Mouse (Mus musculus): ENCODE data around the gene St3gal3. TPM values are rescaled to one million over a fixed set of nuclear protein-coding genes. Genes with fewer than 3 reads are reported as not detected.

The St3gal3 gene
- polyA plus RNA-seq, 1 experiment from 2014 or later = 15.7 TPM

- Histone ChIP-seq H3K27ac (no peak overlapping the region), H3K4me3 (ENCODE audit: inconsistent target) (no peak overlapping the region), H3K36me3 (ENCODE audit: inconsistent target) (no peaks in the 10 kb centered on the region), H3K79me2 (ENCODE audit: inconsistent target) (no peaks in the 10 kb centered on the region)
- 88% methylated on average over 1 of the region's 1 CpGs for WGBS (ENCODE audit: missing documents)
Measured at GRCm38 (mm10) chr4:117975820-117976219, 158.9 kb downstream of the St3gal3 start.

GRCm38 (mm10) chr4:117974719-117975118 lies 160.0 kb downstream of the St3gal3 start:
- H3K79me2 ChIP-seq (ENCODE audit: inconsistent target) = no peaks in the 10 kb centered on the region
- 100% methylated on average over 4 of the region's 5 CpGs for WGBS (ENCODE audit: missing documents)
- H3K4me3 ChIP-seq (ENCODE audit: inconsistent target) = no peak overlapping the region
- H3K36me3 ChIP-seq (ENCODE audit: inconsistent target) = no peaks in the 10 kb centered on the region
- no peak overlapping the region for H3K27ac ChIP-seq

GRCm38 (mm10) chr4:117972999-117973398 lies 161.7 kb downstream of the St3gal3 start:
- no peak overlapping the region for H3K27ac ChIP-seq
- WGBS (ENCODE audit: missing documents) = 90% methylated on average over 10 of the region's 10 CpGs
- no peaks in the 10 kb centered on the region for H3K79me2 ChIP-seq (ENCODE audit: inconsistent target)
- no peaks in the 10 kb centered on the region for H3K36me3 ChIP-seq (ENCODE audit: inconsistent target)
- no peak overlapping the region for H3K4me3 ChIP-seq (ENCODE audit: inconsistent target)

- 90% methylated on average over 14 of the region's 14 CpGs for WGBS (ENCODE audit: missing documents)
- no peak overlapping the region for H3K27ac ChIP-seq
- H3K79me2 ChIP-seq (ENCODE audit: inconsistent target) = no peaks in the 10 kb centered on the region
- H3K4me3 ChIP-seq (ENCODE audit: inconsistent target) = no peak overlapping the region
- no peaks in the 10 kb centered on the region for H3K36me3 ChIP-seq (ENCODE audit: inconsistent target)
Measured at GRCm38 (mm10) chr4:117964346-117965025, 170.2 kb downstream of the St3gal3 start.

GRCm38 (mm10) chr4:117957492-117957891 lies 177.2 kb downstream of the St3gal3 start:
- Histone ChIP-seq H3K36me3 (ENCODE audit: inconsistent target) (no peaks in the 10 kb centered on the region), H3K4me3 (ENCODE audit: inconsistent target) (no peak overlapping the region), H3K27ac (no peak overlapping the region), H3K79me2 (ENCODE audit: inconsistent target) (no peaks in the 10 kb centered on the region)
- 96% methylated on average over 4 of the region's 4 CpGs for WGBS (ENCODE audit: missing documents)

GRCm38 (mm10) chr4:117947493-117947892 lies 187.2 kb downstream of the St3gal3 start:
- H3K4me3 ChIP-seq (ENCODE audit: inconsistent target) = no peak overlapping the region
- no peak overlapping the region for H3K27ac ChIP-seq
- no peaks in the 10 kb centered on the region for H3K36me3 ChIP-seq (ENCODE audit: inconsistent target)
- no peaks in the 10 kb centered on the region for H3K79me2 ChIP-seq (ENCODE audit: inconsistent target)
- WGBS (ENCODE audit: missing documents) = 94% methylated on average over 7 of the region's 7 CpGs

- WGBS (ENCODE audit: missing documents) = over 99% methylated on average over 10 of the region's 11 CpGs
Measured at GRCm38 (mm10) chr4:117946639-117947305, 187.9 kb downstream of the St3gal3 start.

GRCm38 (mm10) chr4:117943317-117943716 lies 191.4 kb downstream of the St3gal3 start:
- H3K27ac ChIP-seq = no peak overlapping the region
- 81% methylated on average over 5 of the region's 5 CpGs for WGBS (ENCODE audit: missing documents)
- no peaks in the 10 kb centered on the region for H3K79me2 ChIP-seq (ENCODE audit: inconsistent target)
- no peak overlapping the region for H3K4me3 ChIP-seq (ENCODE audit: inconsistent target)
- no peaks in the 10 kb centered on the region for H3K36me3 ChIP-seq (ENCODE audit: inconsistent target)

More at GRCm38 (mm10) chr4:117946639-117947305, 187.9 kb downstream of the St3gal3 start:
- Histone ChIP-seq H3K27ac (no peak overlapping the region), H3K36me3 (ENCODE audit: inconsistent target) (no peaks in the 10 kb centered on the region), H3K79me2 (ENCODE audit: inconsistent target) (no peaks in the 10 kb centered on the region), H3K4me3 (ENCODE audit: inconsistent target) (no peak overlapping the region)

GRCm38 (mm10) chr4:117936964-117937363 lies 197.8 kb downstream of the St3gal3 start:
- Histone ChIP-seq H3K27ac (no peak overlapping the region), H3K4me3 (ENCODE audit: inconsistent target) (no peak overlapping the region), H3K79me2 (ENCODE audit: inconsistent target) (no peaks in the 10 kb centered on the region), H3K36me3 (ENCODE audit: inconsistent target) (no peaks in the 10 kb centered on the region)
- WGBS (ENCODE audit: missing documents) = 98% methylated on average over 4 of the region's 5 CpGs

- Histone ChIP-seq H3K36me3 (ENCODE audit: inconsistent target) (no peaks in the 10 kb centered on the region), H3K4me3 (ENCODE audit: inconsistent target) (no peak overlapping the region), H3K27ac (no peak overlapping the region), H3K79me2 (ENCODE audit: inconsistent target) (no peaks in the 10 kb centered on the region)
- WGBS (ENCODE audit: missing documents) = 90% methylated on average over 4 of the region's 4 CpGs
Measured at GRCm38 (mm10) chr4:117934081-117934480, 200.6 kb downstream of the St3gal3 start.

GRCm38 (mm10) chr4:117933248-117933647 lies 201.5 kb downstream of the St3gal3 start:
- no peaks in the 10 kb centered on the region for H3K79me2 ChIP-seq (ENCODE audit: inconsistent target)
- no peak overlapping the region for H3K4me3 ChIP-seq (ENCODE audit: inconsistent target)
- H3K36me3 ChIP-seq (ENCODE audit: inconsistent target) = no peaks in the 10 kb centered on the region
- 97% methylated on average over 5 of the region's 5 CpGs for WGBS (ENCODE audit: missing documents)
- no peak overlapping the region for H3K27ac ChIP-seq

- Histone ChIP-seq H3K79me2 (ENCODE audit: inconsistent target) (no peaks in the 10 kb centered on the region), H3K27ac (no peak within 1 kb of the TSS), H3K36me3 (ENCODE audit: inconsistent target) (no peaks in the 10 kb centered on the region), H3K4me3 (ENCODE audit: inconsistent target) (no peak within 1 kb of the TSS)
- WGBS (ENCODE audit: missing documents) = 10% methylated on average over 26 of the region's 33 CpGs
Measured at GRCm38 (mm10) chr4:117929391-117929881, 205.3 kb downstream of the St3gal3 start, which contains the start of gene Artn. Gene Artn, minus strand, starts transcription at chr4:117929763.

GRCm38 (mm10) chr4:117928699-117929241 lies 205.9 kb downstream of the St3gal3 start:
- Histone ChIP-seq H3K27ac (no peak overlapping the region), H3K79me2 (ENCODE audit: inconsistent target) (no peaks in the 10 kb centered on the region), H3K4me3 (ENCODE audit: inconsistent target) (no peak overlapping the region), H3K36me3 (ENCODE audit: inconsistent target) (no peaks in the 10 kb centered on the region)
- WGBS (ENCODE audit: missing documents) = 7% methylated on average over 13 of the region's 13 CpGs

- Histone ChIP-seq H3K27ac (no peak overlapping the region), H3K79me2 (ENCODE audit: inconsistent target) (no peaks in the 10 kb centered on the region), H3K36me3 (ENCODE audit: inconsistent target) (no peaks in the 10 kb centered on the region), H3K4me3 (ENCODE audit: inconsistent target) (no peak overlapping the region)
- WGBS (ENCODE audit: missing documents) = 34% methylated on average over 6 of the region's 6 CpGs
Measured at GRCm38 (mm10) chr4:117928234-117928633, 206.5 kb downstream of the St3gal3 start.
